Mouse (Mus musculus) heart, adult 2 months (tissue): ENCODE data around the gene Prkab2. TPM values are rescaled to one million over a fixed set of nuclear protein-coding genes. Genes with fewer than 3 reads are reported as not detected.

Experiments
- DNase-seq, 2 experiments: peaks; one replicate each; pipeline ENCODE4 v3.0.0; 2021
- H3K27ac ChIP-seq: fragments of 200-600 bp; 2 replicates; pipeline ENCODE4 v1.8.1; 2022
- H3K27me3 ChIP-seq: fragments of 200-500 bp; 2 replicates; pipeline ENCODE4 v1.6.1; 2012; ENCODE audit warnings: mild to moderate bottlenecking, low read length, inconsistent platforms, mixed read lengths; ENCODE audit not compliant: control insufficient read depth, insufficient read depth
- H3K36me3 ChIP-seq: fragments of 200-500 bp; 2 replicates; pipeline ENCODE4 v1.6.1; 2012; ENCODE audit warnings: low read length, inconsistent platforms; ENCODE audit not compliant: control insufficient read depth, insufficient read depth
- H3K4me1 ChIP-seq: fragments of 200-500 bp; 2 replicates; pipeline ENCODE4 v1.6.1; 2011; ENCODE audit warnings: low read length; ENCODE audit not compliant: control insufficient read depth, insufficient read depth
- H3K4me3 ChIP-seq: fragments of 200-600 bp; 2 replicates; pipeline ENCODE4 v1.8.1; 2022
- H3K79me2 ChIP-seq: fragments of 200-500 bp; replicated peaks from 2 replicates; pipeline ENCODE4 v1.6.1; 2012; ENCODE audit warnings: mild to moderate bottlenecking, inconsistent platforms, low read length, moderate library complexity, mixed read lengths; ENCODE audit not compliant: control insufficient read depth, insufficient read depth
- H3K9ac ChIP-seq: fragments of 200-500 bp; 2 replicates; pipeline ENCODE4 v1.6.1; 2012; ENCODE audit warnings: low read depth, mild to moderate bottlenecking, control low read depth, inconsistent platforms, low read length, mixed read lengths
- CTCF ChIP-seq: fragments of 200-600 bp; IDR thresholded peaks from 2 replicates; pipeline ENCODE4 v1.8.1; 2022; ENCODE audit warnings: antibody characterized with exemption, mild to moderate bottlenecking, moderate library complexity
- EP300 ChIP-seq: fragments of 200-500 bp; IDR thresholded peaks from 2 replicates; pipeline ENCODE4 v1.6.1; 2011; ENCODE audit warnings: low read depth, low read length, control low read depth; ENCODE audit not compliant: insufficient read depth
- POLR2A ChIP-seq: fragments of 200-500 bp; IDR thresholded peaks from 2 replicates; pipeline ENCODE4 v1.6.1; 2011; ENCODE audit warnings: mild to moderate bottlenecking, low read depth, low read length, control low read depth; ENCODE audit not compliant: insufficient read depth
- WGBS: fragments of 180-500 bp; shearing (Covaris S2); methylation state at CpG from one replicate; pipeline ENCODE4 v1.1.7; 2018; 5-methylcytosine and 5-hydroxymethylcytosine counted together
- intact Hi-C: fragments of 180-260 bp; cut with DNase I; formaldehyde crosslinking; loops from one replicate; pipeline ENCODE4 v1.15.1; 2025
- polyA plus RNA-seq: library from polyadenylated mRNA; depleted of rRNA; stranded (reverse); fragments of >200 nt; gene quantifications from 2 replicates; pipeline ENCODE4 v1.2.3, GENCODE M21; 2012
- total RNA-seq, 2 experiments: library from RNA; stranded (reverse); gene quantifications; 2 replicates each; pipeline ENCODE4 v1.2.3; 2021

Prkab2 gene
- total and polyA plus RNA-seq, 3 experiments: 20.2 to 21.6 (median 20.6) TPM

DNA sequence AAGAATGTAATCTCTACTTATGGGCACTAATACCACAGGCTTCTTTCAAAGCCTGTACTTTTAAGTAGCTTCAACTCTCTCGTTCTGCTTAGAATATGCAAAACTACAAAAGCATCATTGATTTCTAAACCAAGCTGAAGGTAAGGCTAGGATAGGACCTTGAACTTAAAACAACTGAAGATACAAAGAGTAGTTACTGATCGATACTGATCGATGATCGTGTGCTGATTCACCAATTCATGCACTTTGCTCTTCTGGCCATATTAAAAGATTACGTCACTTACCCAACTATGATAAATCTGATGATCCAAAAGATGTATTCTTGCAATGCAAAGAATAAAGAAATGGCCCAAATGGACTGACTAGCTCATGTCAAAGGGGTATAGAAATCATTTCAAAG lies 4.2 kb upstream of the Prkab2 start:
- DNase-seq: no peak
- peaks cover 4% of the 10 kb centered on the region for H3K4me1 ChIP-seq
- H3K79me2 ChIP-seq: no peaks in the 10 kb centered on the region; the same call in 1 of the 2 replicates
- 91% methylated on average over 5 of the region's 5 CpGs for WGBS
- H3K27ac ChIP-seq: no peak overlapping the region
- no peak for TF ChIP-seq CTCF
- no peak for TF ChIP-seq EP300
- TF ChIP-seq POLR2A: no peak
- H3K36me3 ChIP-seq: peaks cover 8% of the 10 kb centered on the region
- H3K9ac ChIP-seq: no peak overlapping the region
- no peaks in the 10 kb centered on the region for H3K27me3 ChIP-seq
- intact Hi-C loops: loop anchor here (2.0 to 10.0 kb wide), 2 partner anchors 43 to 361 kb away; partner anchors contain the start of genes Chd1l and Notch2
- H3K4me3 ChIP-seq: no peak overlapping the region

DNA sequence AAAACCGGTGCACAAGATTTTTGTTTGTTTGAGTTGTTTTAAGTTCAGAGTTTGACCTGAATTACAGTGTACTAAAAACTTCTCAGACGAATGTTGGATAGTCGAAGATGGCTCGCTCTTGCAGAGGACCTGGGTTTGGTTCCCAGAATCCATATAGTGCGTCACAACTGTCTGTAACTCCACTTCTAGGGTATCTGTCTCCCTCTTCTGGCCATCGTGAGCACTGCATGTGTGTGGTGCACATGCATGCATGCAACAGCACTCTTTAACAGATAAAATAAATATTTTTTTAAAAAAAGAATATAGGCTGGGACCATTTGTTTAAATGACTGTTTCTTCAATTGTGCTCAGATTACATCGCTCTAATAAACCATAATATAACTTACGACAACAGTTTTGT lies 3.1 kb upstream of the Prkab2 start:
- 87% methylated on average over 8 of the region's 8 CpGs for WGBS
- Histone ChIP-seq H3K36me3 (peaks cover 2% of the 10 kb centered on the region; the same call in 1 of the 2 replicates), H3K79me2 (no peaks in the 10 kb centered on the region; the same call in 1 of the 2 replicates), H3K4me1 (peaks cover 2% of the 10 kb centered on the region), H3K27me3 (no peaks in the 10 kb centered on the region), H3K4me3 (no peak overlapping the region), H3K9ac (no peak overlapping the region), H3K27ac (no peak overlapping the region)
- peak; percentile 73 for TF ChIP-seq CTCF
- no peak for TF ChIP-seq POLR2A
- intact Hi-C loops: loop anchor here (2.0 to 10.0 kb wide), 3 partner anchors 44 to 360 kb away; partner anchors contain the start of genes Chd1l and Notch2
- DNase-seq: no peak

DNA sequence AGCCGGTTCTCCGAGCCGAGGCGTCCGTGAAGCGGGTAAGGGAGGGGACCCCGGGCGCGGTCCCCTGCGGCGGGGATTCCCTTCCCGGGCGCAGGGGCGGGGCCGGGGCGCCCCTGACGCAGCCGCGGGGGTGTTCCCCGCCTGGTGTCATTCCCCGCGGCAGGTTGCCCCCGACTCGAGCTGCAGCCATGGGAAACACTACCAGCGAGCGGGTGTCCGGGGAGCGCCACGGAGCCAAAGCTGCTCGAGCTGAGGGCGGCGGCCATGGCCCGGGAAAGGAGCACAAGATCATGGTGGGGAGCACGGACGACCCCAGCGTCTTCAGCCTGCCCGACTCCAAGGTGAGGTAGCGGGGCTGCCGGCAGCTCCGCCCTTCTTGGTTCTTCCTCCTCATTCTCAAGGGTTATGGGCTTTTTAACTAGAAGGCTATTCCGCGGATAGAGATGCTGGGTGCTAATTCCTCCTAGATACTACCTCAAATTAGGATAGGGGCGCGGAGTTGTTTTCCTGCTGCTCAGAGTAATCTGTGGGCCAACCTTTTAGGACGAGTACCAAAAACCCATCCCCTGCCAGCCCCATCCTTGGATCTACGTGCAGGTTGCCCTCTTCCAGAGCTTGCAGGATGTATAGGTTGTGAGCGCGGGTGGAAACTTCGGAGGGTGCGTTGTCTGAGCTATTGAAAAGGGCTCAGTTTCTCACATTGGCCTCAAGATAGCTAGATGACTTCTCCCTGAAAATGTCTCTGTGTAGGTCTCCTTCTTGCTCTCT lies 617 bp downstream of the Prkab2 start:
- peak in 1 of 2 experiments; percentile 39 for DNase-seq
- H3K27me3 ChIP-seq: no peaks in the 10 kb centered on the region
- H3K4me3 ChIP-seq: peak overlapping the region; percentile 72
- peak overlapping the region; percentile 95 for H3K9ac ChIP-seq
- H3K79me2 ChIP-seq: no peaks in the 10 kb centered on the region; the same call in 1 of the 2 replicates
- H3K36me3 ChIP-seq: peaks cover 2% of the 10 kb centered on the region
- WGBS: under 1% methylated on average over 50 of the region's 50 CpGs
- TF ChIP-seq POLR2A (0 out of 2 replicates have a peak, but pooled peaks have one; percentile 13), EP300 (no peak)
- H3K4me1 ChIP-seq: peaks cover 5% of the 10 kb centered on the region
- intact Hi-C loops: loop anchor here (1.0 to 10.0 kb wide), 4 partner anchors 22 to 356 kb away; partner anchors contain the start of genes Fmo5 and Notch2
- peak overlapping the region; percentile 91 for H3K27ac ChIP-seq

DNA sequence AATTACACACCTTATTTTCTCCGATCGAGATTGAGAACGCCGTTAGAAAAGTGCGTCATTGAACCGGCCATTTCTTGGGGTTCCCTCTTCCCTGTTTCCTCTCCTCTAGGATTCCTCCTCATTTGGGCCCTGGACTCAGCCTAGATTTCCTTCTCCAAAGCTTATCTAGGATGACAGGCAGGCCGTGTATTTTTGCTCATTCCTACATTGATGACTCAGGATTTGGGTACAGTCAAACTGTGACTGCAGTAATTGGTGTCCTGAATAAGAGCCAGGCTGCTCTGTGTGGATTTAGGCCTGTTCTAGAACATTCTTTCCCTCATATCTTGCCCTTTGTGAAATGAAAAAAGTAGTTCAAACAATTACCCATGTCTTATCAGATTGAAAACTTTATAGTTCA lies 1.8 kb downstream of the Prkab2 start:
- DNase-seq: no peak

DNA sequence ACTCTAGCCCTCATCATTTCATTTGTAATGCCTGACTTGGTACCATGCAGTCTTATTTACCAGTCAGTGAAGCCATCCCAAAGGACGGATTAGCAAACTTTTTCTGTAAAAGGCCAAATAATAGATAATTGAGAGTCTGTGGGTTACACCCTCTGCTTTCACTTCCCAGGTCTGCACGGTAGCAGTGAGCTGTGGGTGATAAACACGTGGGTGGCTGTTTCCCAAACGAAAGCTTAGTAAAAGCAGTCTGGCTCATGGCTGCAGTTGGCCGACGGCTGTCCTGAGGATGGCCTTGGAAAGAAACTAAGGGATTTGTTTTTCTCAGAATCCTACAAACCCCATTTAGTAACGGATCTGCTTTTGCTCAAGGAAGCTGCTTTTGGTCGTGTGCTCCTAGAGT lies 3.2 kb downstream of the Prkab2 start:
- Histone ChIP-seq H3K4me1 (peaks cover 5% of the 10 kb centered on the region), H3K27me3 (no peaks in the 10 kb centered on the region), H3K79me2 (no peaks in the 10 kb centered on the region; the same call in 1 of the 2 replicates), H3K36me3 (peaks cover 2% of the 10 kb centered on the region), H3K4me3 (no peak overlapping the region), H3K27ac (no peak overlapping the region; the same call in 1 of the 2 replicates), H3K9ac (no peak overlapping the region)
- no peak for TF ChIP-seq CTCF
- TF ChIP-seq POLR2A: no peak
- no peak for TF ChIP-seq EP300
- 41% methylated on average over 8 of the region's 8 CpGs for whole genome bisulfite sequencing
- intact Hi-C loops: no loop called here
- peak in 1 of 2 experiments; percentile 33 for DNase-seq

More for the DNA sequence above, 1.8 kb downstream of the Prkab2 start:
- WGBS: 78% methylated on average over 7 of the region's 7 CpGs
- Histone ChIP-seq H3K9ac (no peak overlapping the region; the same call in none of the 2 replicates), H3K27me3 (no peaks in the 10 kb centered on the region), H3K27ac (peak overlapping the region; percentile 91; the same call in 1 of the 2 replicates), H3K4me1 (peaks cover 5% of the 10 kb centered on the region), H3K36me3 (peaks cover 2% of the 10 kb centered on the region), H3K4me3 (no peak overlapping the region), H3K79me2 (no peaks in the 10 kb centered on the region; the same call in 1 of the 2 replicates)
- no peak for TF ChIP-seq EP300
- TF ChIP-seq POLR2A: no peak
- no peak for TF ChIP-seq CTCF
- intact Hi-C loops: loop anchor here (2.0 to 10.0 kb wide), 3 partner anchors 21 to 355 kb away; partner anchors contain the start of gene Notch2

DNA sequence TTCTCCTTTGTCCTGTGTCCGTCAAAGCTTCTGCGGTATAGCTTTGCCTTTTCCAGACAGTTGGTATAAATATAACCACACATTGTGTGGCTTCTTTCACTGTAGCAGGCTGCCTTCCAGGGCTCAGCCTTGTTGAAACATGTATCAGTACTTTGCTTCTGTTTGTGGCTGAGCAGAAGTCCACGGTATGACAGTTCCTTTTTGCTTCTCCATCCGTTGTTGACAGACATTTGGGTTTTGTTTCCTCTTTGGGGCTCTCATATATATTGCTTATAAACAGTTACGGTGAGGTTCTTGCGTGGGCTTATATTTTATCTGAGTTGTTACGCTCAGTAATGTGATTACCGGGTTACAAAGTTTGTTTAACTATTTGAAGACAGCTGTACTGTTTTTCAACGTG lies 7.5 kb downstream of the Prkab2 start:
- Histone ChIP-seq H3K79me2 (no peaks in the 10 kb centered on the region), H3K36me3 (no peaks in the 10 kb centered on the region; the same call in 1 of the 2 replicates), H3K27ac (no peak overlapping the region), H3K9ac (no peak overlapping the region), H3K27me3 (no peaks in the 10 kb centered on the region), H3K4me3 (no peak overlapping the region), H3K4me1 (peaks cover 4% of the 10 kb centered on the region)
- WGBS: 59% methylated on average over 9 of the region's 9 CpGs
- TF ChIP-seq EP300 (no peak), CTCF (no peak), POLR2A (no peak)
- intact Hi-C loops: no loop called here
- no peak for DNase-seq
